Mouse (Mus musculus): ENCODE data around the gene Tle3.

GRCm38 (mm10) chr9:61340333-61340732 is 31.8 kb upstream of the Tle3 start:
- no peak for TF ChIP-seq CTCF (IDR thresholded peaks at IDR 0.05; ENCODE audit: low read depth)
- TF ChIP-seq EP300 (optimal IDR thresholded peaks at IDR 0.05) = no peak
